ENCODE assay signal across 13 mouse cellular contexts in genomic region chr17:79598596-79599577, GRCm38 (mm10). TPM values are rescaled to one million over a fixed set of nuclear protein-coding genes. Genes with fewer than 3 reads are reported as not detected.
A peak's percentile ranks its signal among the peaks of the same experiment; 100 is the strongest.
DNase-seq lines count a peak whose midpoint lies in the region; ATAC-seq and TF ChIP-seq lines count a peak whose summit lies in the region.
"Had no signal": no experiment of that assay in that cellular context is flagged by ENCODE, and none has a peak within 500 bp of the region (broad histone marks: within the 10 kb centered on the region; RNA-seq: fewer than 3 reads in every experiment).

No protein-coding gene starts in this region.

- H3K27me3 ChIP-seq in kidney, embryonic 16.5 days (ENCODE audit: insufficient read depth, low read length): no peaks in the 10 kb centered on the region
- H3K27me3 ChIP-seq in intestine, postnatal 0 days (replicated peaks; ENCODE audit: control insufficient read depth, insufficient read depth, low read length): no peaks in the 10 kb centered on the region
- H3K27me3 ChIP-seq: midbrain, embryonic 15.5 days; stomach, embryonic 15.5 days had no signal

- H3K4me3 ChIP-seq in kidney, embryonic 16.5 days (ENCODE audit: low read length): no peak overlapping the region
- H3K4me3 ChIP-seq in intestine, postnatal 0 days (ENCODE audit: low read depth, low read length): no peak overlapping the region
- H3K4me3 ChIP-seq: gastrocnemius, adult 2 months; midbrain, embryonic 15.5 days; stomach, embryonic 15.5 days had no signal

- DNase-seq in kidney, postnatal 36 days: no peak
- DNase-seq in 3T3-L1 (ENCODE audit: low read depth, low spot score): peak; percentile 72
- DNase-seq in brain, adult 2 months (ENCODE audit: low read depth, low spot score): peak; percentile 12
- no peak for DNase-seq in heart, adult 18-20 months
- DNase-seq in gastrocnemius, postnatal 36 days: no peak
- no peak for DNase-seq in spleen, postnatal 14 days (ENCODE audit: low spot score in 2 of 2)
- DNase-seq: cerebellum, adult 18-20 months; gastrocnemius, adult 2 months; heart, postnatal 14 days had no signal

- no peaks in the 10 kb centered on the region for H3K9me3 ChIP-seq in kidney, embryonic 16.5 days (ENCODE audit: low read length)
- H3K9me3 ChIP-seq in intestine, postnatal 0 days (ENCODE audit: control insufficient read depth): no peaks in the 10 kb centered on the region
- H3K9me3 ChIP-seq: midbrain, embryonic 15.5 days; stomach, embryonic 15.5 days had no signal

- WGBS in kidney, embryonic 16.5 days: 17% methylated on average over 8 of the region's 8 CpGs
- 22% methylated on average over 8 of the region's 8 CpGs for WGBS in intestine, postnatal 0 days

- peaks cover 9% of the 10 kb centered on the region for H3K4me1 ChIP-seq in kidney, embryonic 16.5 days (ENCODE audit: insufficient read depth, low read length)
- peaks cover 3% of the 10 kb centered on the region; the same call in 1 of the 2 replicates for H3K4me1 ChIP-seq in intestine, postnatal 0 days (replicated peaks; ENCODE audit: control insufficient read depth, insufficient read depth, low read length)
- H3K4me1 ChIP-seq: midbrain, embryonic 15.5 days; stomach, embryonic 15.5 days had no signal

- no peak overlapping the region for H3K4me2 ChIP-seq in kidney, embryonic 16.5 days (replicated peaks; ENCODE audit: low read depth, low read length)
- no peak overlapping the region for H3K4me2 ChIP-seq in intestine, postnatal 0 days (replicated peaks; ENCODE audit: low read depth)
- H3K4me2 ChIP-seq: midbrain, embryonic 15.5 days; stomach, embryonic 15.5 days had no signal

- intact Hi-C loops in gastrocnemius, postnatal 36 days (cut with DNase I): no loop called here

- H3K36me3 ChIP-seq in kidney, embryonic 16.5 days (ENCODE audit: insufficient read depth, low read length): no peaks in the 10 kb centered on the region
- H3K36me3 ChIP-seq in intestine, postnatal 0 days (ENCODE audit: control insufficient read depth, insufficient read depth): no peaks in the 10 kb centered on the region
- H3K36me3 ChIP-seq: midbrain, embryonic 15.5 days; stomach, embryonic 15.5 days had no signal

- peak; percentile 95 for ATAC-seq in kidney, embryonic 16.5 days (ENCODE audit: low FRiP score, low TSS enrichment)
- ATAC-seq in intestine, postnatal 0 days: peak; percentile 82
- ATAC-seq: midbrain, embryonic 15.5 days had no signal

- no peak for TF ChIP-seq CTCF in intestine, postnatal 0 days (IDR thresholded peaks at IDR 0.05; ENCODE audit: low read depth)

- no peak overlapping the region for H3K9ac ChIP-seq in kidney, embryonic 16.5 days (replicated peaks; ENCODE audit: low read length)
- H3K9ac ChIP-seq in intestine, postnatal 0 days (ENCODE audit: low read depth, low read length): no peak overlapping the region
- H3K9ac ChIP-seq: midbrain, embryonic 15.5 days; stomach, embryonic 15.5 days had no signal

- no peak overlapping the region for H3K27ac ChIP-seq in kidney, embryonic 16.5 days (ENCODE audit: low read length)
- H3K27ac ChIP-seq in intestine, postnatal 0 days (ENCODE audit: low read depth, low read length): no peak overlapping the region
- H3K27ac ChIP-seq: gastrocnemius, adult 2 months; midbrain, embryonic 15.5 days; stomach, embryonic 15.5 days had no signal

RNA-seq across cellular contexts. Expression of gene Rmdn2, which starts 12.8 kb away (rescaled TPM):
- polyA plus RNA-seq in kidney, embryonic 16.5 days (2015; fragmentation: Nextera tagmentation; extraction: Ambion mirVana): 14.9 and 16.5 TPM in 2 replicates
- polyA plus RNA-seq in intestine, postnatal 0 days (2015; fragmentation: Nextera tagmentation; extraction: Ambion mirVana): 13.4 and 14.1 TPM in 2 replicates
- 10 to 100 TPM; 12.5 to 13.1 TPM for total RNA-seq in heart, adult 18-20 months (2021)
- 10 to 100 TPM in 1 of 2 experiments, 1 to 10 TPM in 1; 8.4 to 10.1 TPM for total RNA-seq in gastrocnemius, postnatal 36 days (2021)

Comparison
In these comparisons a context has a peak if more than half of its experiments do, and no peak if none do; other contexts are left out.
1. DNase-seq: peak in 3T3-L1 (single experiment) and brain, adult 2 months (single experiment); none in kidney, postnatal 36 days (0 of 2), heart, adult 18-20 months (0 of 2), gastrocnemius, postnatal 36 days (0 of 2) and spleen, postnatal 14 days (0 of 2).